Mouse (Mus musculus): ENCODE measurements around the gene Amfr.

The Amfr gene

GRCm38 (mm10) chr8:93983827-93984226, 28.8 kb downstream of the Amfr start:
- DNase-seq (ENCODE audit: extremely low read depth, low read depth, low spot score) = no peak

- no peak for DNase-seq (ENCODE audit: extremely low read depth, low read depth, low spot score)
These were observed 30.9 kb downstream of the Amfr start for GRCm38 (mm10) chr8:93981679-93982215.

- no peak for DNase-seq (ENCODE audit: extremely low read depth, low read depth, low spot score)
These were observed 32.5 kb downstream of the Amfr start for GRCm38 (mm10) chr8:93980141-93980540.

- DNase-seq (ENCODE audit: extremely low read depth, low read depth, low spot score) = no peak
These were observed 36.0 kb downstream of the Amfr start for GRCm38 (mm10) chr8:93976446-93977211.

- DNase-seq (ENCODE audit: extremely low read depth, low read depth, low spot score) = no peak
These were observed 37.3 kb downstream of the Amfr start for GRCm38 (mm10) chr8:93975358-93975757.

GRCm38 (mm10) chr8:93974602-93975186, 37.9 kb downstream of the Amfr start:
- no peak for DNase-seq (ENCODE audit: extremely low read depth, low read depth, low spot score)

GRCm38 (mm10) chr8:93973831-93974375, 38.7 kb downstream of the Amfr start:
- DNase-seq (ENCODE audit: extremely low read depth, low read depth, low spot score) = no peak

- DNase-seq (ENCODE audit: extremely low read depth, low read depth, low spot score) = no peak
These were observed 39.5 kb downstream of the Amfr start for GRCm38 (mm10) chr8:93972971-93973734.

- DNase-seq (ENCODE audit: extremely low read depth, low read depth, low spot score) = no peak
These were observed 40.4 kb downstream of the Amfr start for GRCm38 (mm10) chr8:93972211-93972610.

- no peak for DNase-seq (ENCODE audit: extremely low read depth, low read depth, low spot score)
These were observed 41.2 kb downstream of the Amfr start for GRCm38 (mm10) chr8:93971451-93971850.

- no peak for DNase-seq (ENCODE audit: extremely low read depth, low read depth, low spot score)
These were observed 42.9 kb downstream of the Amfr start for GRCm38 (mm10) chr8:93969626-93970340.

- DNase-seq (ENCODE audit: extremely low read depth, low read depth, low spot score) = no peak
These were observed 44.3 kb downstream of the Amfr start for GRCm38 (mm10) chr8:93968293-93968692.

- no peak for DNase-seq (ENCODE audit: extremely low read depth, low read depth, low spot score)
These were observed 51.7 kb downstream of the Amfr start for GRCm38 (mm10) chr8:93960909-93961308.

GRCm38 (mm10) chr8:93958402-93958801, 54.2 kb downstream of the Amfr start:
- DNase-seq (ENCODE audit: extremely low read depth, low read depth, low spot score) = no peak

- no peak for DNase-seq (ENCODE audit: extremely low read depth, low read depth, low spot score)
These were observed 60.1 kb downstream of the Amfr start for GRCm38 (mm10) chr8:93952511-93952910.

GRCm38 (mm10) chr8:93950133-93950532, 62.5 kb downstream of the Amfr start:
- DNase-seq (ENCODE audit: extremely low read depth, low read depth, low spot score) = no peak

- no peak for DNase-seq (ENCODE audit: extremely low read depth, low read depth, low spot score)
These were observed 66.2 kb downstream of the Amfr start for GRCm38 (mm10) chr8:93946397-93946796.

GRCm38 (mm10) chr8:93945781-93946180, 66.9 kb downstream of the Amfr start:
- no peak for DNase-seq (ENCODE audit: extremely low read depth, low read depth, low spot score)

- DNase-seq (ENCODE audit: extremely low read depth, low read depth, low spot score) = no peak
These were observed 71.0 kb downstream of the Amfr start for GRCm38 (mm10) chr8:93941636-93942054.

GRCm38 (mm10) chr8:93940542-93941423, 71.9 kb downstream of the Amfr start:
- no peak for DNase-seq (ENCODE audit: extremely low read depth, low read depth, low spot score)

All from fat pad, adult 2 months (tissue).